Comparison of ENCODE assay signal across 8 mouse cellular contexts in genomic region chr13:6647067-6647991, GRCm38 (mm10). TPM values are rescaled to one million over a fixed set of nuclear protein-coding genes. Genes with fewer than 3 reads are reported as not detected.
DNase-seq lines count a peak whose midpoint lies in the region; ATAC-seq lines count a peak whose summit lies in the region.

No protein-coding gene starts in this region.

- H3K4me1 ChIP-seq in erythroblast, embryonic 14.5 days (ENCODE audit: control insufficient read depth) = peaks cover 24% of the 10 kb centered on the region
- 0 out of 2 replicates have a peak, but pooled peaks cover 9% of the 10 kb centered on the region for H3K4me1 ChIP-seq in forebrain, embryonic 14.5 days (ENCODE audit: control insufficient read depth, insufficient read depth, low read length)
- peaks cover 24% of the 10 kb centered on the region for H3K4me1 ChIP-seq in hindbrain, embryonic 15.5 days (replicated peaks)

- no peaks in the 10 kb centered on the region for H3K9me3 ChIP-seq in erythroblast, embryonic 14.5 days (ENCODE audit: control insufficient read depth, low read length)
- no peaks in the 10 kb centered on the region for H3K9me3 ChIP-seq in forebrain, embryonic 14.5 days (replicated peaks; ENCODE audit: control insufficient read depth, low read length)
- no peaks in the 10 kb centered on the region for H3K9me3 ChIP-seq in hindbrain, embryonic 15.5 days

- peak overlapping the region; percentile 28; the same call in 1 of the 2 replicates for H3K27ac ChIP-seq in forebrain, embryonic 14.5 days (ENCODE audit: low read depth, low read length)
- peak overlapping the region; percentile 87 for H3K27ac ChIP-seq in hindbrain, embryonic 15.5 days (replicated peaks)
- peak overlapping the region; percentile 69 for H3K27ac ChIP-seq in macrophage

- H3K27me3 ChIP-seq in erythroblast, embryonic 14.5 days (ENCODE audit: control insufficient read depth) = peaks cover 7% of the 10 kb centered on the region
- H3K27me3 ChIP-seq in forebrain, embryonic 14.5 days (replicated peaks; ENCODE audit: control insufficient read depth, insufficient read depth, low read length) = no peaks in the 10 kb centered on the region
- H3K27me3 ChIP-seq in hindbrain, embryonic 15.5 days = no peaks in the 10 kb centered on the region

- peaks cover 61% of the 10 kb centered on the region for H3K79me2 ChIP-seq in macrophage (ENCODE audit: inconsistent target)

- peak overlapping the region; percentile 63 for H3K4me3 ChIP-seq in erythroblast, embryonic 14.5 days (replicated peaks)
- peak overlapping the region; percentile 41 for H3K4me3 ChIP-seq in forebrain, embryonic 14.5 days (ENCODE audit: low read depth, low read length)
- H3K4me3 ChIP-seq in hindbrain, embryonic 15.5 days = peak overlapping the region; percentile 59
- H3K4me3 ChIP-seq in macrophage (ENCODE audit: inconsistent target) = peak overlapping the region; percentile 91

- DNase-seq in c-Kit-positive CD71-positive TER-119-positive erythroid progenitor cells, embryonic 14.5 days (ENCODE audit: low spot score) = peak; percentile 27
- DNase-seq in forebrain, embryonic 14.5 days (ENCODE audit: low spot score) = peak; percentile 56
- peak; percentile 48 to 74 for DNase-seq in left cerebral cortex, adult 8-10 months (ENCODE audit: low spot score in 2 of 2)
- peak; percentile 53 to 70 for DNase-seq in right cerebral cortex, adult 2 months (ENCODE audit: low spot score in 2 of 2)

- H3K36me3 ChIP-seq in erythroblast, embryonic 14.5 days (ENCODE audit: control insufficient read depth) = no peaks in the 10 kb centered on the region
- H3K36me3 ChIP-seq in forebrain, embryonic 14.5 days (ENCODE audit: control insufficient read depth, insufficient read depth, low read length) = no peaks in the 10 kb centered on the region
- 0 out of 2 replicates have a peak, but pooled peaks cover 4% of the 10 kb centered on the region for H3K36me3 ChIP-seq in hindbrain, embryonic 15.5 days
- H3K36me3 ChIP-seq in macrophage (ENCODE audit: inconsistent target) = no peaks in the 10 kb centered on the region

- H3K9ac ChIP-seq in forebrain, embryonic 14.5 days (ENCODE audit: low read length) = peak overlapping the region; percentile 64
- peak overlapping the region; percentile 64 for H3K9ac ChIP-seq in hindbrain, embryonic 15.5 days

- under 1% methylated on average over 38 of the region's 39 CpGs for WGBS in forebrain, embryonic 14.5 days
- under 1% methylated on average over 39 of the region's 39 CpGs for WGBS in hindbrain, embryonic 15.5 days
- 1% methylated on average over 30 of the region's 39 CpGs for WGBS in macrophage (ENCODE audit: missing documents)

- peak overlapping the region; percentile 74 for H3K4me2 ChIP-seq in forebrain, embryonic 14.5 days (ENCODE audit: low read length)
- H3K4me2 ChIP-seq in hindbrain, embryonic 15.5 days = peak overlapping the region; percentile 97

- no peak for ATAC-seq in erythroblast, adult 5-6 weeks (replicated peaks; ENCODE audit: low FRiP score, poor library complexity, severe bottlenecking)
- ATAC-seq in forebrain, embryonic 14.5 days = peak; percentile 33
- ATAC-seq in hindbrain, embryonic 15.5 days (ENCODE audit: low FRiP score, low read depth) = peak; percentile 68

RNA-seq across cellular contexts. Expression of gene Pfkp, which starts 1.2 kb away (rescaled TPM):
- polyA plus RNA-seq in erythroblast, embryonic 14.5 days (2012) = 0.03 and 0.05 TPM in 2 replicates
- total RNA-seq in erythroblast, adult 5-6 weeks (2015; ENCODE audit: low replicate concordance) = 6.7 and 25.1 TPM in 2 replicates
- 13.7 and 21.3 TPM in 2 replicates for total RNA-seq in erythroblast, adult 5-6 weeks (2017; ENCODE audit: low replicate concordance)
- 66.2 and 114 TPM in 2 replicates for polyA plus RNA-seq in forebrain, embryonic 14.5 days (2014; fragmentation: Nextera tagmentation; extraction: Ambion mirVana)
- polyA plus RNA-seq in hindbrain, embryonic 15.5 days (2015; fragmentation: Nextera tagmentation; extraction: Ambion mirVana) = 441 and 470 TPM in 2 replicates
- total RNA-seq in left cerebral cortex, adult 8-10 months (2022) = 100 to 1,000 TPM; 296 to 305 (median 299) TPM
- 100 to 1,000 TPM in 23 of 26 experiments, 10 to 100 TPM in 3; 81.2 to 742 (median 166) TPM for total RNA-seq in macrophage (2018; cell fraction: chromatin; rRNA removed)
- 10 to 100 TPM; 24.4 to 73.3 (median 37.5) TPM for total RNA-seq in macrophage (2018; cell fraction: cytosol; rRNA removed)
- total RNA-seq in macrophage (2018; cell fraction: nucleus; rRNA removed) = 100 to 1,000 TPM in 11 of 26 experiments, 10 to 100 TPM in 15; 50.6 to 688 (median 88.0) TPM
- polyA plus RNA-seq in macrophage (2018) = 27.2 to 54.0 TPM (median 36.3 TPM) in 3 replicates

Comparison
In these comparisons a context has a peak if more than half of its experiments do, and no peak if none do; other contexts are left out.
1. H3K4me3 ChIP-seq: peak in every context shown above with its lines; median percentile 91 in macrophage; 63 in erythroblast, embryonic 14.5 days; 59 in hindbrain, embryonic 15.5 days; 41 in forebrain, embryonic 14.5 days.
2. H3K27ac ChIP-seq: peak in every context shown above with its lines; median percentile 87 in hindbrain, embryonic 15.5 days; 69 in macrophage; 28 in forebrain, embryonic 14.5 days.
3. RNA of gene Pfkp, which starts 1.2 kb away (polyA plus RNA-seq): 441 to 470 TPM in hindbrain, embryonic 15.5 days, 66.2 to 114 TPM in forebrain, embryonic 14.5 days and 27.2 to 54.0 TPM in macrophage; 0.03 to 0.05 TPM in erythroblast, embryonic 14.5 days; every median in the first group is over 10 times any median in the second.
4. Peak in every context shown above with its lines, with median percentiles within 50 percentile points of each other: DNase-seq.